Mouse (Mus musculus): ENCODE data around the gene Itga2. TPM values are rescaled to one million over a fixed set of nuclear protein-coding genes. Genes with fewer than 3 reads are reported as not detected.
A peak's percentile ranks its signal among the peaks of the same experiment; 100 is the strongest.

The Itga2 gene
- polyA plus RNA-seq, 1 experiment, result 2.1 TPM

DNA sequence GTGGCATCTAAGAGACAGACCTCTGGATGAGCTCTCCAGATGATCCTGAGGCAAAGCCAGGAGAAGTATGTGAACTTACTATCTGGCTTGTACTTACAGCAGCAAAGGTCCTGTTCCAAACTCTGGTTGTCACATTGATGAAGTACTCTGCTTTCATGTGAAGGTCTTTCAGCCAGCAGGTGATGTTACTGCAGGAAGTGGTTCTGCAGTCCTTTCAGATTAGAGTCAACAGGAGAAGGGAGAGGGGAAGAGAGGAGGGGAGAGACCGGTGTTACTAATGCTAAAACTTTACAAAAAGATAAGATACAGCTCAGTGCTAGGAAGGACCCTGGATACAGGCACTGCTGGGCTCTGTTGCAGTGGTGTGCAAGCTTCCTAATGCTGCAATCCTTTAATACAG, 88.6 kb downstream of the Itga2 start:
- no peak for DNase-seq (ENCODE audit: low read depth)
- TF ChIP-seq POLR2A (IDR thresholded peaks at IDR 0.05; ENCODE audit: borderline replicate concordance, extremely low read depth, insufficient read depth, insufficient read length, poor library complexity, severe bottlenecking) (no peak), CTCF (IDR thresholded peaks at IDR 0.05; ENCODE audit: borderline replicate concordance, extremely low read depth, insufficient read depth, insufficient read length) (no peak)

- TF ChIP-seq POLR2A (IDR thresholded peaks at IDR 0.05; ENCODE audit: borderline replicate concordance, extremely low read depth, insufficient read depth, insufficient read length, poor library complexity, severe bottlenecking) (no peak), CTCF (IDR thresholded peaks at IDR 0.05; ENCODE audit: borderline replicate concordance, extremely low read depth, insufficient read depth, insufficient read length) (no peak)
- no peak for DNase-seq (ENCODE audit: low read depth)
Measured at GRCm38 (mm10) chr13:114840545-114840944, 91.4 kb downstream of the Itga2 start.

DNA sequence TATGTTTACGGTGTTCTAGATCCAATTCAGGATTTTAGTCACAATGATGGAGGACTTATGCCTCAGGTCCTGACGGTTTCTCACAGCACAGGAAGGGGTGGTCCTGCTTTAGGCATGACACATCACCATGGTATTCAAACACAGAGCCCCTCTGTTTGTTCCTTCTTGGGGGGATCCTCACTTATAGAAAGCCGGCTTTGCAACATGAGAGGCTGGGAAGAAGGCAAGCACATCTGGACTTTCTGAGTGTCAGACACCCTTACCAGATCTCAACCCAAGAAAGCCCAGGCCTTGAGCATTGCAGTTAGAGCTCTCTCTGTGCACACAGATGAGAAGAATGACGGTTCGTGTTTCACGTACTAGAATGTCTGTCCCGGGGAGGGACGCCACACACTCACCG, 92.8 kb downstream of the Itga2 start:
- TF ChIP-seq CTCF (IDR thresholded peaks at IDR 0.05; ENCODE audit: borderline replicate concordance, extremely low read depth, insufficient read depth, insufficient read length), result no peak
- no peak for TF ChIP-seq POLR2A (IDR thresholded peaks at IDR 0.05; ENCODE audit: borderline replicate concordance, extremely low read depth, insufficient read depth, insufficient read length, poor library complexity, severe bottlenecking)
- no peak for DNase-seq (ENCODE audit: low read depth)

GRCm38 (mm10) chr13:114838535-114838990, 93.3 kb downstream of the Itga2 start:
- TF ChIP-seq POLR2A (IDR thresholded peaks at IDR 0.05; ENCODE audit: borderline replicate concordance, extremely low read depth, insufficient read depth, insufficient read length, poor library complexity, severe bottlenecking) (no peak), CTCF (IDR thresholded peaks at IDR 0.05; ENCODE audit: borderline replicate concordance, extremely low read depth, insufficient read depth, insufficient read length) (no peak)
- DNase-seq (ENCODE audit: low read depth), result peak; percentile 90

DNA sequence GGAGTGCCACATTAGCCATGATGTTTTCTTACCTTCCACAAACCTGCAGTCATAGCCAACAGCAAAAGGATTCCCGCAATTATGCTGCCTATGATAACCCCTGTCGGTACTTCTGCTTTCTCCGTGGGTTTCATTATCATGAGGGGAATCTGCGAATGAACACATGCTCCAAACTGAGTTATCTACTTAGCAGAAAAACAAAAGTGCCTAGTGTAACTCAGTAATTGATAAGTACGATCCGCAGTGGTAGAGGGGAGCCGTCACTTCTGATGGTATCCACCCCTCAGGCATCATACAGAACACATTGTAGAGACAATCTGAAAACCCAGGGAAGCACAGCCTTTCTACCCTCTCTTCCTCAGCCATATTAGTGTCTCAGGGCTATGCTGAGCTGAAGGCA, 94.8 kb downstream of the Itga2 start:
- DNase-seq (ENCODE audit: low read depth), result no peak
- no peak for TF ChIP-seq POLR2A (IDR thresholded peaks at IDR 0.05; ENCODE audit: borderline replicate concordance, extremely low read depth, insufficient read depth, insufficient read length, poor library complexity, severe bottlenecking)

GRCm38 (mm10) chr13:114834580-114834979, 97.3 kb downstream of the Itga2 start:
- no peak for DNase-seq (ENCODE audit: low read depth)
- TF ChIP-seq CTCF (IDR thresholded peaks at IDR 0.05; ENCODE audit: borderline replicate concordance, extremely low read depth, insufficient read depth, insufficient read length), result no peak
- TF ChIP-seq POLR2A (IDR thresholded peaks at IDR 0.05; ENCODE audit: borderline replicate concordance, extremely low read depth, insufficient read depth, insufficient read length, poor library complexity, severe bottlenecking), result no peak

DNA sequence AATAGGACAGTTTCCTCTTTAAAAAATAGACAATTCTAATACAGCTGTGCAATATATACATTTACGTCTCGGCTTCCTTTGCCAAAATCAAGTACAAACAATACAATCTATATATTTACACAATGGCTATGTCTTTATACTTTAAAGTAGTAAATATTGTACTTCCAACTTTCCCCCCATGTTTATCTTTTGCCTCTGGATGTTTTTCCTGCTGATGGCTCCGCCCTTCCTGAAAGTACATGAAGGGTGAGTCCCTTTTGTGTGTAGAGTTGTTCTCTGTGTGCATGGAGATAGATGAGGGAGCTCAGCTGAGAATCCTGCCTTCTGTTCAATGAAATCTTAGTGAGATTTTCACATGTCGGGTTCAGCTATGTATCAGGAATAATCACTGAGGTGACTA, 98.5 kb downstream of the Itga2 start:
- no peak for DNase-seq (ENCODE audit: low read depth)
- TF ChIP-seq POLR2A (IDR thresholded peaks at IDR 0.05; ENCODE audit: borderline replicate concordance, extremely low read depth, insufficient read depth, insufficient read length, poor library complexity, severe bottlenecking) (no peak), CTCF (IDR thresholded peaks at IDR 0.05; ENCODE audit: borderline replicate concordance, extremely low read depth, insufficient read depth, insufficient read length) (no peak)

DNA sequence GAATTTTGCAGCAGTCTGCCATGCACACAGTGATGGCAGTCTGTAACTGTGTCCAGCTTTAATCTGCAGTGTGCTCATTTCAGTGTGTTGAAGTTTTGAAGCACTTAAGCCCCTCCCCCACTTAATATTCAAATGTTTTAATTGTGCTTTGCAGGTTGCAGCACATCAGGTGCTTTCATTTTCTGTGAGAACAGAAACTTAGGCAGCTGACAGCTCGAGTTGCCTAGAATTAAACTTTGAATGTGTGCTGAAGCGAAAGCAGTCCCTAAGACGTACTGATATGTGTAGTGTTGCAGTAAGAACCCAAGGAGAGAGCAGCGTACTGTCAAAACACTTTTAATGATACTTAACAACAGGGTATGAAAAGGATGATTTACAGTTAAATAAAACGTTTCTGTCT, 99.1 kb downstream of the Itga2 start:
- TF ChIP-seq CTCF (IDR thresholded peaks at IDR 0.05; ENCODE audit: borderline replicate concordance, extremely low read depth, insufficient read depth, insufficient read length) (no peak), POLR2A (IDR thresholded peaks at IDR 0.05; ENCODE audit: borderline replicate concordance, extremely low read depth, insufficient read depth, insufficient read length, poor library complexity, severe bottlenecking) (no peak)
- DNase-seq (ENCODE audit: low read depth), result no peak

DNA sequence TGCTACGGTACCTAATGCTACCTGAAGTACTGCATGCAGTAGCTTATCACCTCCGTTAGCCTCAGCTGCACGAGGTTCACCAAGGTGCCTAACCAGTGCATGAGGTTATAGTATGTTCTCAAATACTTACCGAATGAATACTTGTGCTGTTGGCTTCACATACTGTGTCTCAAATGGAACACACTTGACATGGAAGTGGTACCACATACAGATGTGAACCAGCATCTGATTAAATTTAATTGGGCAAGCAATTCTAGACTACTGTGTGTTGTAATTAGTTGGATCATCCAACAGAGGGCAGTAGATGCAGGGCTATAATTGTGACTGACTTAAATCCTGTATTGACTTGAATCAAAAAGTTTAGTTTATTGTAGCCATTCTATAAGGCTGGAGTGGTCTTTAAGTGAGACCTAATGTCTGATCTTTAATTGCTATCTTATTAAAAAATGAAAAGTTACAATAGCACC, 100.5 kb downstream of the Itga2 start:
- DNase-seq (ENCODE audit: low read depth), result peak; percentile 73
- TF ChIP-seq POLR2A (IDR thresholded peaks at IDR 0.05; ENCODE audit: borderline replicate concordance, extremely low read depth, insufficient read depth, insufficient read length, poor library complexity, severe bottlenecking) (no peak), CTCF (IDR thresholded peaks at IDR 0.05; ENCODE audit: borderline replicate concordance, extremely low read depth, insufficient read depth, insufficient read length) (peak; percentile 37; the same call in 1 of the 2 replicates)

GRCm38 (mm10) chr13:114825377-114825855, 106.5 kb downstream of the Itga2 start:
- DNase-seq (ENCODE audit: low read depth), result no peak
- TF ChIP-seq CTCF (IDR thresholded peaks at IDR 0.05; ENCODE audit: borderline replicate concordance, extremely low read depth, insufficient read depth, insufficient read length) (no peak), POLR2A (IDR thresholded peaks at IDR 0.05; ENCODE audit: borderline replicate concordance, extremely low read depth, insufficient read depth, insufficient read length, poor library complexity, severe bottlenecking) (no peak)

DNA sequence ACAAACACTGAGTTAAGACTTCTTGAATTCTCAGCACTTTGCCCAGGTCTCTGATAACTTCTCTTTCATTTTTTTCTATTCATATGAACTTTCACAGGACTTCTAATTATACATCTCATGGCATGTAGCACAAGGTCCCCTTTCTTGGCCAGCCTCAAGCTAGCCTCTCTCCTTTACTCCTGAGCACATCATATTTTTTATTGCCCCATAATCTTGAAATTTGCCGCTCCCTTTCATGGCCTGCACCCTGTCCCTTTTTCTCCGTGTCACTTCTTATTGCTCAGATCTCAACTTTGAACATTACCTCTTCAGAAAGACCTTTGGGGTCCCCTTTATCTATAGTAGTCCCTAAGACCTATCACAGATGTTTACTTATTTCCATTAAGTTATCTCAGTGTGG, 109.0 kb downstream of the Itga2 start:
- no peak for DNase-seq (ENCODE audit: low read depth)
- TF ChIP-seq CTCF (IDR thresholded peaks at IDR 0.05; ENCODE audit: borderline replicate concordance, extremely low read depth, insufficient read depth, insufficient read length) (no peak), POLR2A (IDR thresholded peaks at IDR 0.05; ENCODE audit: borderline replicate concordance, extremely low read depth, insufficient read depth, insufficient read length, poor library complexity, severe bottlenecking) (no peak)

DNA sequence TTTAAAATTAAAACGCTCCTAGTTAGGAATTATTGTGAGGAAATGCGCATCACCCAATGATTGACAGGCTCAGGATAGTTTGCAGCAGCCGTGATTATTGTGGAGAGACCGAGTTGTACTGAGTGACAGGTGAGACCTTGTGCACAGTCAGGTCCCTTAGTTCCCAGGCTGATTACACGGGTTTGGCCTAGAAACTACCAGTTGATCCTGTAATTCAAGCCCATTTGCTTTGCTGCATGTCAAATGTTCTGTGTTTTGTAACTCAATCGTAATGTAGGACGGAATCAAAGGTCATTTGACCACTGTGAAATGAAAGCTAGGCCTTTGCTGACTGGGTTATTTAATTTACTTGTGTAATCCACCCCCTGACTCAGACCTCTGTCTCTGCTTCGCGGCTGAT, 113.4 kb downstream of the Itga2 start:
- DNase-seq (ENCODE audit: low read depth), result no peak
- TF ChIP-seq POLR2A (IDR thresholded peaks at IDR 0.05; ENCODE audit: borderline replicate concordance, extremely low read depth, insufficient read depth, insufficient read length, poor library complexity, severe bottlenecking) (no peak), CTCF (IDR thresholded peaks at IDR 0.05; ENCODE audit: borderline replicate concordance, extremely low read depth, insufficient read depth, insufficient read length) (no peak)

All from brain, embryonic 14.5 days (tissue).